Mouse (Mus musculus): Measurements from ENCODE around the gene Eif4b. TPM values are rescaled to one million over a fixed set of nuclear protein-coding genes. Genes with fewer than 3 reads are reported as not detected.
A peak's percentile ranks its signal among the peaks of the same experiment; 100 is the strongest.

The Eif4b gene
- polyA plus RNA-seq, 1 experiment from 2014 or later = 47.8 TPM

DNA sequence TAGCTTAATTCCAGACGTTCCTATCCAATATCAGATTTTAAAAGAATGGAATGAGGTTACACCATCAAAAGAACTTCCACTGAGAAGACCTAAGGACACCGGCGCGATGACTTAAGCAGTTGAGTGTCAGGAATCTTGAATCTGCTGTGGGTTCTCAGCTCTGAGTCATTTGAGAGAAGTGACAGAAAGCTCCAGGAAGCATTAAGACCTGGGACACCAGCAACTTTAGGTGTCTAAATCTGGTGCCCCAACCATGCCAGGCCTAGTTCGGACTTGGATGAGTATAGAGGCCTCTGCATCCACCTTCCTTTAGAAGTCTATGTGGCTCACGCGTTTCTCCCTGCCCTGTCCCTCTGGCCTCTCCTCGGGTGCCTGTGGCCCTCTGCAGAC is 26.2 kb downstream of the Eif4b start:
- Histone ChIP-seq H3K4me2 (replicated peaks; ENCODE audit: low read depth) (peak overlapping the region; percentile 88), H3K36me3 (ENCODE audit: control insufficient read depth, insufficient read depth) (peaks cover 31% of the 10 kb centered on the region), H3K4me1 (replicated peaks; ENCODE audit: control insufficient read depth, insufficient read depth, low read length) (peaks cover 28% of the 10 kb centered on the region), H3K4me3 (ENCODE audit: low read depth, low read length) (peak overlapping the region; percentile 57), H3K27ac (ENCODE audit: low read depth, low read length) (peak overlapping the region; percentile 87), H3K9ac (ENCODE audit: low read depth, low read length) (peak overlapping the region; percentile 46; the same call in 1 of the 2 replicates), H3K27me3 (replicated peaks; ENCODE audit: control insufficient read depth, insufficient read depth, low read length) (no peaks in the 10 kb centered on the region), H3K9me3 (ENCODE audit: control insufficient read depth) (no peaks in the 10 kb centered on the region)
- no peak for TF ChIP-seq CTCF (IDR thresholded peaks at IDR 0.05; ENCODE audit: low read depth)
- WGBS = 22% methylated on average over 8 of the region's 8 CpGs
- no peak for ATAC-seq

DNA sequence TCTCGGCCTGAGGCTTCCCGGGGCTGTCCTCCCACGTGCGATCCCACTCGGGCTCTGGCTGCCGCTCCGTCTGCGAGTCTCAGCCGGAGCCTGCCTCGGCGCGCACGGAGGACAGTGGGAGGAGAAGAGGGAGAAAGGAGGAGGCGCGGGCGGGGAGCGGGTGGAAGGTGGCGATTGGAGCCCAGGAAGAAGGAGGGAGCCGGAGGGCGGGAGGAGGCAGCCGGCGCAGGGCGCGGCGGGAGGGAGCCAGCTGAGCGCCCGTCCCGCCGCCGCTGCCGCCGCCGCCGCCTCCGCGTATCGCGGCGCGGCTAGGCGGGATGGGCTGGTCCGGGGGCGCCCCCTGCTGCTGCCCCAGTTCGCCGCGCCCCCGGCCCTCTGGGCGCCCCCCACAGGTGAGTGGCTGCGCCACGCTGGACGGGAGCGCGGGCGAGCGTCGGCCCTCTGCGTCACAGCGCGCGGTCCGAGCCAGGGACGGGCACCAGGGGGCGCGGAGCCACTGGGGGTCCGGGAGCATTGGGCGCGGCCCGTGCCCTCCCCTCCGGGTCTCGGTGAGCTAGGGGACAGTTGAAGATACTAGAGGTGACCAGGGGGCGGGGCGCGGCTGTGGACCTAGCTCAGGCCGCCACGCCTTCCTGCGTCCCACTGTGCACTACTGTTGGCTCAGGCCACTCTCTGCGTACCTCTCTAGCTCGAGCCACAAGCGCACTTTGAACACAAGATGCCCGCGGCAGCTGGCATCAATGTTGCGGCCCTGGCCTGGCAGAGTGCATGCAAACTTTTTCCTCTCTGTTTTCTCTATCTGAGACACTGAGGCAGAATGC is 26.8 kb downstream of the Eif4b start, which contains the start of gene Tns2:
TSS of gene Tns2 (plus strand) at position 253 of the 821 bp plus-strand sequence.
- Histone ChIP-seq H3K9me3 (ENCODE audit: control insufficient read depth) (no peaks in the 10 kb centered on the region), H3K4me2 (replicated peaks; ENCODE audit: low read depth) (peak within 1 kb of the TSS; percentile 88), H3K36me3 (ENCODE audit: control insufficient read depth, insufficient read depth) (peaks cover 30% of the 10 kb centered on the region), H3K27me3 (replicated peaks; ENCODE audit: control insufficient read depth, insufficient read depth, low read length) (no peaks in the 10 kb centered on the region), H3K4me3 (ENCODE audit: low read depth, low read length) (peak within 1 kb of the TSS; percentile 57), H3K27ac (ENCODE audit: low read depth, low read length) (peak within 1 kb of the TSS; percentile 87), H3K4me1 (replicated peaks; ENCODE audit: control insufficient read depth, insufficient read depth, low read length) (peaks cover 28% of the 10 kb centered on the region), H3K9ac (ENCODE audit: low read depth, low read length) (peak within 1 kb of the TSS; percentile 46)
- 1% methylated on average over 79 of the region's 82 CpGs for WGBS
- peak; percentile 75 for TF ChIP-seq CTCF (IDR thresholded peaks at IDR 0.05; ENCODE audit: low read depth)
- ATAC-seq = peak; percentile 70

DNA sequence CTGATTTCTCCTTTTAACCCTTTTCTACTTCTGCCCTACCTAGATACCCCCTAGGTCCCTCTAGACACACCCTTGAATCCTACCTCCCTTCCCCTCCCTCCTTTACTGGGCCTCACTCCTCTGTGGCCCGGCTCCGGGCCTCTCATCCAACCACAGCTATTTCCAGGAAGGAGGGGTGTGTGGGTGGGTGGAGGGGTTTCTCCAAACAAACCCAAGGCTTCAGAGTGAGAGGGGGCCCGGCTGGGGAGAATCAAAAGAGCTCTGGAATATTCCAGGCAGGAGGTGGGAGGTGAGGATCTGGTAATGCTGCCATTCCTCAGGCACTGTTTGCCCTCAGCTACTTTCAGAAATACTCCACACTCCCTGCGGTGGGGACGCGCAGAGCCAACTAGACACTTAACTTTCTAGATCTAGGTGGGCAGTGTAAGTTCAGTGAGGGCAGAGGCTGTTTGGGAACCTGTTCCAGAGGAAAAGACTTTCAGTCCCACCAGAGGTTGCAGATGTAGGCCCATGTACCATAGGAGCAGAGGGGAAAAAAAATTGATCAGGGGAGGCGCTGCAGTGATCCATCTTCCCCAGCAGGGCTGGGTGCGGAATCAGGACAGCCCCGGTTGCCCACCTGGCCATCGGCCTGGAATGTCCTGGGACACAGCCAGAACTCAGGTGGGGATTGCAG is 27.6 kb downstream of the Eif4b start:
- no peaks in the 10 kb centered on the region for H3K9me3 ChIP-seq (ENCODE audit: control insufficient read depth)
- no peaks in the 10 kb centered on the region for H3K27me3 ChIP-seq (replicated peaks; ENCODE audit: control insufficient read depth, insufficient read depth, low read length)
- H3K4me3 ChIP-seq (ENCODE audit: low read depth, low read length) = peak overlapping the region; percentile 57
- peak overlapping the region; percentile 46; the same call in 1 of the 2 replicates for H3K9ac ChIP-seq (ENCODE audit: low read depth, low read length)
- peak; percentile 44 for TF ChIP-seq CTCF (IDR thresholded peaks at IDR 0.05; ENCODE audit: low read depth)
- no peak for ATAC-seq
- H3K4me2 ChIP-seq (replicated peaks; ENCODE audit: low read depth) = peak overlapping the region; percentile 88
- WGBS = 31% methylated on average over 10 of the region's 10 CpGs
- peaks cover 28% of the 10 kb centered on the region for H3K4me1 ChIP-seq (replicated peaks; ENCODE audit: control insufficient read depth, insufficient read depth, low read length)
- H3K36me3 ChIP-seq (ENCODE audit: control insufficient read depth, insufficient read depth) = peaks cover 23% of the 10 kb centered on the region; the same call in 1 of the 2 replicates
- H3K27ac ChIP-seq (ENCODE audit: low read depth, low read length) = peak overlapping the region; percentile 87

DNA sequence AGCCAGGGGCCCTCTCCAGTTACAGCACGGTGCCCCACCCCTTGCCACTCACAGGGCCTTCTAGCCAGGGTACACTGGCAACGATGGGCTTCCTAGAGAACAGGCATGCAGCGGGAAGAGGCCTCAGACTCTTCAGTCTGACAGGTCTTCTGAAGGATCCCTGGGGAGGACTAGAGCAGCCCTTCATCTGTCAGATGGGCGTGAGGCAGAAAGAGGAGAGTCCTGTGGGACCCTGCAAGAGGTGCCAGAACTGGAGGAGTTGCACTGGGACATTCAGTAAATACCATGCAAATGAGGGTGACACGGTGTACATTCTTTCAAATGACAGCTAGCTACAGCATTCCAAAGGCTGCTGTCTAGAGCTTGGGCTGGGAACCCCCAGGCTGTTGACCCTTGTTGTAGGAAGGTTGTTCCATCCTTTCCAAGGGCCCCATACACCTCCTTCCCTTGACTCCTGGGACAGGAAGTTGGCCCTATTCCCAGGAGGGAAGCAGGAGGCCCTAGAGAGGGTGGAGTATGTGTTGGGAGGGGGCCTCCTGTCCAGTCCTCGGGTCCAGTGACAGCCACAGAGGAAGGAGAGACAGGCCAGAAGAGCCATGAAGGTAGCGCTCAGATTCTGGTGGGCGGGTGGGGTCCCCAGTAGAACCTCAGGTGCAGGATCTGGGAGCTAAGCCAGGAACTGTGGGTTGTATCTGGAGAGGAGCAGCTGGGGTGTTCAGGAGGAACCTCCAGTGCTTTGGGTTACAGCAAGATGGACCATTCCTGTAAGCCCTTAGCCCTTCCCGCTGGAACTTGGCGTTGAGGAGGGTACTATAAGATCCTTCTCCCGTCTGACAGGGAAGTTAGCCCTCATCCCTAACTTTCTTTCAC is 28.3 kb downstream of the Eif4b start:
- Histone ChIP-seq H3K4me3 (ENCODE audit: low read depth, low read length) (peak overlapping the region; percentile 57), H3K4me2 (replicated peaks; ENCODE audit: low read depth) (peak overlapping the region; percentile 88), H3K36me3 (ENCODE audit: control insufficient read depth, insufficient read depth) (peaks cover 20% of the 10 kb centered on the region; the same call in 1 of the 2 replicates), H3K9ac (ENCODE audit: low read depth, low read length) (peak overlapping the region; percentile 50; the same call in 1 of the 2 replicates), H3K27ac (ENCODE audit: low read depth, low read length) (peak overlapping the region; percentile 87), H3K27me3 (replicated peaks; ENCODE audit: control insufficient read depth, insufficient read depth, low read length) (no peaks in the 10 kb centered on the region), H3K9me3 (ENCODE audit: control insufficient read depth) (no peaks in the 10 kb centered on the region), H3K4me1 (replicated peaks; ENCODE audit: control insufficient read depth, insufficient read depth, low read length) (peaks cover 30% of the 10 kb centered on the region)
- TF ChIP-seq CTCF (IDR thresholded peaks at IDR 0.05; ENCODE audit: low read depth) = peak; percentile 1
- ATAC-seq = peak; percentile 12
- WGBS = 33% methylated on average over 11 of the region's 11 CpGs

DNA sequence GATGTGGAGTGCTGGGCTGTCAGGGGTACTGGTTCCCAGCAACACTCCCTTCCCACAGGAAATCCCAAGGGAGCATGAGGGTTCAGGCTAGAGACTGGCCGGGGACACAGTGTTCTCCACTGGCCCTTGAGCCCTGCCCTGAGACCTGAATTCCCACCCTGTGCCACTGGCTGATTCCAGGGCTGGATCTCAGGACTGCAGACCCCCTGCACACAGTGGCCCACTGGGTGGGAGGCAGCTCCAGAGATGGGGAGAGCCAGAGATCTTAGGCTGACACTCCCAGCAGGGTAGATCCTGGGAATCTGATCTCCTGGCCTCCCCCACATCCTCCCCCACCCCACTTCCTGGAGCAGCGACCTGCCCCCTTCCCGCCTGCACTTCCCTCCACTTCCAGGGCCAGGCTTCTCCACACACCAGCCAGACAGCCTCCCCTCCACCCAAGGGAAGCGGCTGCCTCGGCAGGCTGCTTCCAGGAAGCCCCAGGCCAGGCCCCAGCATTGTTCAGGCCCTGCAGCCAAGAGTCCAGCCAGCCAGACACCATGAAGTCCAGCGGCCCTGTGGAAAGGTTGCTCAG is 29.1 kb downstream of the Eif4b start:
- Histone ChIP-seq H3K36me3 (ENCODE audit: control insufficient read depth, insufficient read depth) (peaks cover 15% of the 10 kb centered on the region; the same call in 1 of the 2 replicates), H3K4me1 (replicated peaks; ENCODE audit: control insufficient read depth, insufficient read depth, low read length) (peaks cover 30% of the 10 kb centered on the region)

More for the DNA sequence above, 29.1 kb downstream of the Eif4b start:
- Histone ChIP-seq H3K9me3 (ENCODE audit: control insufficient read depth) (no peaks in the 10 kb centered on the region), H3K4me2 (replicated peaks; ENCODE audit: low read depth) (peak overlapping the region; percentile 88), H3K4me3 (ENCODE audit: low read depth, low read length) (peak overlapping the region; percentile 57), H3K27me3 (replicated peaks; ENCODE audit: control insufficient read depth, insufficient read depth, low read length) (no peaks in the 10 kb centered on the region), H3K9ac (ENCODE audit: low read depth, low read length) (peak overlapping the region; percentile 50), H3K27ac (ENCODE audit: low read depth, low read length) (peak overlapping the region; percentile 87)
- WGBS = 21% methylated on average over 6 of the region's 6 CpGs
- TF ChIP-seq CTCF (IDR thresholded peaks at IDR 0.05; ENCODE audit: low read depth) = no peak
- ATAC-seq = no peak
